Mouse (Mus musculus) cerebellum, adult 2 months (tissue): ENCODE measurements at regions not wholly inside any gene's neighbourhood (a gene's known extent, or its start where the extent isn't known, plus 50 kb on each side); places are given as distances from the start of the nearest gene placed in this dataset.

Experiments used
- CTCF ChIP-seq: fragments of 200-500 bp; IDR thresholded peaks from 2 replicates; pipeline ENCODE4 v1.5.1; 2011; ENCODE audit warnings: low read depth, mild to moderate bottlenecking, control low read depth, low read length, moderate library complexity, borderline replicate concordance; ENCODE audit not compliant: insufficient read depth
- POLR2A ChIP-seq: fragments of 200-500 bp; IDR thresholded peaks from 2 replicates; pipeline ENCODE4 v1.6.1; 2011; ENCODE audit warnings: low read length, control low read depth, borderline replicate concordance; ENCODE audit not compliant: insufficient read depth

- TF ChIP-seq CTCF (no peak), POLR2A (no peak)
Observed at GRCm38 (mm10) chr2:38420498-38420897, 81.4 kb downstream of the Lhx2 start.
